Mouse (Mus musculus): ENCODE results near the gene Tmem119. TPM values are rescaled to one million over a fixed set of nuclear protein-coding genes. Genes with fewer than 3 reads are reported as not detected.

Tmem119 gene
- total RNA-seq, 1 experiment from 2014 or later, result 1.1 TPM

DNA sequence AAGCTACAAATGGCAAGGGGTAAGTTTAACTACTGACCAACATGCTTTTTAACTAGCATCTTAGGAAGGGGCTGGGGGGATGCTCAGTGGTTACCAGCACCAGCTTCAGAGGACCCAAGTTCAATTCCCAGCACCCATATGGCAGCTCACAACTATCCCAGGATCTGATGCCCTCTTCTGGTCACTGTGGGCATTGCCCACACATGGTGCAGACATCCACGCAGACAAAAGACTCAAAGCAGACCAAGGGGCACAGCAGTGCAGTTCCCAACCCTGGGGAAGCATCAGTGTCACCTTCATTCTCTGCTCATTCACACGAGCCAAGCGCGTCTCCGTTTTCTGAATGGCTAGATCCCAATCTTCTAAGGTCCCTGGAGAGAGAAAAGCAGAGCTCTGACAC is 52.7 kb downstream of the Tmem119 start:
- ATAC-seq (replicated peaks in 1 of 2; ENCODE audit: insufficient read depth in 1 of 2, low FRiP score in 2 of 2, low TSS enrichment in 1 of 2, low read depth in 1 of 2, poor library complexity in 2 of 2, severe bottlenecking in 2 of 2), result no peak

Other genes starting within 250 kb of the Tmem119 start
- not detected in 2 replicates for gene Cmklr1, start 150.1 kb downstream of the Tmem119 start, total RNA-seq (2017)
- not detected in 2 replicates for gene 1700069L16Rik, start 75.7 kb downstream of the Tmem119 start, total RNA-seq (2017)
- 2.1 and 2.7 TPM in 2 replicates for gene Ficd, start 64.7 kb downstream of the Tmem119 start, total RNA-seq (2017)
- gene Sart3, start 28.0 kb downstream of the Tmem119 start, total RNA-seq (2017), result 41.7 and 42.6 TPM in 2 replicates
- gene Iscu, start 27.8 kb downstream of the Tmem119 start, total RNA-seq (2017), result 71.7 and 73.6 TPM in 2 replicates
- 83.9 and 95.7 TPM in 2 replicates for gene Selplg, start 32.1 kb upstream of the Tmem119 start, total RNA-seq (2017)
- gene Coro1c, start 108.2 kb upstream of the Tmem119 start, total RNA-seq (2017), result 85.8 and 110 TPM in 2 replicates
- gene Ssh1, start 193.4 kb upstream of the Tmem119 start, total RNA-seq (2017), result 4.4 and 12.4 TPM in 2 replicates
- gene Dao, start 203.2 kb upstream of the Tmem119 start, total RNA-seq (2017), result not detected in 2 replicates